Mouse (Mus musculus): ENCODE results near the gene Ctnnd1. TPM values are rescaled to one million over a fixed set of nuclear protein-coding genes. Genes with fewer than 3 reads are reported as not detected.
"Not testable (repeated sequence)": the region's sequence is repeated elsewhere in the genome, so short reads cannot be mapped to it uniquely, and the experiment has no call there.

The Ctnnd1 gene
- polyA plus RNA-seq, 1 experiment from 2014 or later = 39.3 TPM

GRCm38 (mm10) chr2:84677270-84677967, 26.9 kb upstream of the Ctnnd1 start:
- Histone ChIP-seq H3K36me3 (replicated peaks; ENCODE audit: control insufficient read depth, insufficient read depth, low read depth, low read length) (peaks cover 2% of the 10 kb centered on the region; the same call in 1 of the 2 replicates), H3K27me3 (ENCODE audit: control insufficient read depth, insufficient read depth, low read length) (no peaks in the 10 kb centered on the region), H3K4me3 (ENCODE audit: low read depth, low read length) (peak overlapping the region; percentile 58), H3K4me2 (ENCODE audit: low read depth, low read length) (peak overlapping the region; percentile 68), H3K27ac (replicated peaks; ENCODE audit: low read depth, low read length) (no peak overlapping the region), H3K9me3 (replicated peaks; ENCODE audit: control insufficient read depth, low read length) (no peaks in the 10 kb centered on the region), H3K9ac (replicated peaks; ENCODE audit: low read length) (peak overlapping the region; percentile 52), H3K4me1 (ENCODE audit: control insufficient read depth, insufficient read depth, low read length) (no peaks in the 10 kb centered on the region)
- DNase-seq (ENCODE audit: low spot score) (peak; percentile 55), ATAC-seq (replicated peaks; ENCODE audit: insufficient number of reproducible peaks, low FRiP score, low TSS enrichment, low read depth) (peak; percentile 30)
- WGBS = 11% methylated on average over 22 of the region's 22 CpGs

- H3K4me2 ChIP-seq (ENCODE audit: low read depth, low read length); H3K27me3 ChIP-seq (ENCODE audit: control insufficient read depth, insufficient read depth, low read length); H3K4me1 ChIP-seq (ENCODE audit: control insufficient read depth, insufficient read depth, low read length); H3K36me3 ChIP-seq (replicated peaks; ENCODE audit: control insufficient read depth, insufficient read depth, low read depth, low read length); H3K9ac ChIP-seq (replicated peaks; ENCODE audit: low read length); DNase-seq (ENCODE audit: low spot score); H3K4me3 ChIP-seq (ENCODE audit: low read depth, low read length); H3K27ac ChIP-seq (replicated peaks; ENCODE audit: low read depth, low read length); ATAC-seq (replicated peaks; ENCODE audit: insufficient number of reproducible peaks, low FRiP score, low TSS enrichment, low read depth); H3K9me3 ChIP-seq (replicated peaks; ENCODE audit: control insufficient read depth, low read length): not testable (repeated sequence)
- 74% methylated on average over 4 of the region's 5 CpGs for WGBS
Measured at GRCm38 (mm10) chr2:84671535-84671934, 21.0 kb upstream of the Ctnnd1 start.

GRCm38 (mm10) chr2:84670569-84670933, 20.0 kb upstream of the Ctnnd1 start, which contains the start of gene Selenoh:
Gene Selenoh (minus strand): TSS chr2:84670770.
- DNase-seq (ENCODE audit: low spot score) (peak; percentile 98), ATAC-seq (replicated peaks; ENCODE audit: insufficient number of reproducible peaks, low FRiP score, low TSS enrichment, low read depth) (peak; percentile 95)
- Histone ChIP-seq H3K27me3 (ENCODE audit: control insufficient read depth, insufficient read depth, low read length) (no peaks in the 10 kb centered on the region), H3K4me2 (ENCODE audit: low read depth, low read length) (peak within 1 kb of the TSS; percentile 63), H3K9ac (replicated peaks; ENCODE audit: low read length) (peak within 1 kb of the TSS; percentile 96), H3K9me3 (replicated peaks; ENCODE audit: control insufficient read depth, low read length) (no peaks in the 10 kb centered on the region), H3K36me3 (replicated peaks; ENCODE audit: control insufficient read depth, insufficient read depth, low read depth, low read length) (0 out of 2 replicates have a peak, but pooled peaks cover 2% of the 10 kb centered on the region), H3K27ac (replicated peaks; ENCODE audit: low read depth, low read length) (peak within 1 kb of the TSS; percentile 90), H3K4me1 (ENCODE audit: control insufficient read depth, insufficient read depth, low read length) (no peaks in the 10 kb centered on the region), H3K4me3 (ENCODE audit: low read depth, low read length) (peak within 1 kb of the TSS; percentile 93)
- WGBS = 2% methylated on average over 20 of the region's 20 CpGs

GRCm38 (mm10) chr2:84669828-84670568, 19.4 kb upstream of the Ctnnd1 start:
- WGBS = 3% methylated on average over 39 of the region's 39 CpGs
- H3K27me3 ChIP-seq (ENCODE audit: control insufficient read depth, insufficient read depth, low read length) = no peaks in the 10 kb centered on the region
- H3K9me3 ChIP-seq (replicated peaks; ENCODE audit: control insufficient read depth, low read length) = no peaks in the 10 kb centered on the region
- H3K4me3 ChIP-seq (ENCODE audit: low read depth, low read length) = peak overlapping the region; percentile 93
- no peaks in the 10 kb centered on the region for H3K4me1 ChIP-seq (ENCODE audit: control insufficient read depth, insufficient read depth, low read length)
- ATAC-seq (replicated peaks; ENCODE audit: insufficient number of reproducible peaks, low FRiP score, low TSS enrichment, low read depth) (peak; percentile 87), DNase-seq (ENCODE audit: low spot score) (no peak)
- H3K36me3 ChIP-seq (replicated peaks; ENCODE audit: control insufficient read depth, insufficient read depth, low read depth, low read length) = 0 out of 2 replicates have a peak, but pooled peaks cover 2% of the 10 kb centered on the region
- H3K27ac ChIP-seq (replicated peaks; ENCODE audit: low read depth, low read length) = peak overlapping the region; percentile 90
- peak overlapping the region; percentile 96 for H3K9ac ChIP-seq (replicated peaks; ENCODE audit: low read length)
- peak overlapping the region; percentile 63 for H3K4me2 ChIP-seq (ENCODE audit: low read depth, low read length)

GRCm38 (mm10) chr2:84666081-84666480, 15.5 kb upstream of the Ctnnd1 start:
- Histone ChIP-seq H3K9me3 (replicated peaks; ENCODE audit: control insufficient read depth, low read length) (no peaks in the 10 kb centered on the region), H3K4me1 (ENCODE audit: control insufficient read depth, insufficient read depth, low read length) (no peaks in the 10 kb centered on the region), H3K4me2 (ENCODE audit: low read depth, low read length) (no peak overlapping the region), H3K4me3 (ENCODE audit: low read depth, low read length) (no peak overlapping the region), H3K27me3 (ENCODE audit: control insufficient read depth, insufficient read depth, low read length) (no peaks in the 10 kb centered on the region), H3K9ac (replicated peaks; ENCODE audit: low read length) (no peak overlapping the region), H3K27ac (replicated peaks; ENCODE audit: low read depth, low read length) (no peak overlapping the region), H3K36me3 (replicated peaks; ENCODE audit: control insufficient read depth, insufficient read depth, low read depth, low read length) (no peaks in the 10 kb centered on the region)
- ATAC-seq (replicated peaks; ENCODE audit: insufficient number of reproducible peaks, low FRiP score, low TSS enrichment, low read depth) (no peak), DNase-seq (ENCODE audit: low spot score) (no peak)
- 62% methylated on average over 12 of the region's 12 CpGs for WGBS

GRCm38 (mm10) chr2:84662866-84663265, 12.3 kb upstream of the Ctnnd1 start:
- Histone ChIP-seq H3K27ac (replicated peaks; ENCODE audit: low read depth, low read length) (no peak overlapping the region), H3K36me3 (replicated peaks; ENCODE audit: control insufficient read depth, insufficient read depth, low read depth, low read length) (no peaks in the 10 kb centered on the region), H3K4me1 (ENCODE audit: control insufficient read depth, insufficient read depth, low read length) (no peaks in the 10 kb centered on the region), H3K4me3 (ENCODE audit: low read depth, low read length) (no peak overlapping the region), H3K4me2 (ENCODE audit: low read depth, low read length) (no peak overlapping the region), H3K9me3 (replicated peaks; ENCODE audit: control insufficient read depth, low read length) (no peaks in the 10 kb centered on the region), H3K27me3 (ENCODE audit: control insufficient read depth, insufficient read depth, low read length) (no peaks in the 10 kb centered on the region), H3K9ac (replicated peaks; ENCODE audit: low read length) (no peak overlapping the region)
- DNase-seq (ENCODE audit: low spot score) = peak; percentile 66
- WGBS = 24% methylated on average over 2 of the region's 2 CpGs
- ATAC-seq (replicated peaks; ENCODE audit: insufficient number of reproducible peaks, low FRiP score, low TSS enrichment, low read depth) = no peak

GRCm38 (mm10) chr2:84660253-84660652, 9.7 kb upstream of the Ctnnd1 start:
- ATAC-seq (replicated peaks; ENCODE audit: insufficient number of reproducible peaks, low FRiP score, low TSS enrichment, low read depth) = no peak
- Histone ChIP-seq H3K27me3 (ENCODE audit: control insufficient read depth, insufficient read depth, low read length) (no peaks in the 10 kb centered on the region), H3K36me3 (replicated peaks; ENCODE audit: control insufficient read depth, insufficient read depth, low read depth, low read length) (no peaks in the 10 kb centered on the region), H3K9me3 (replicated peaks; ENCODE audit: control insufficient read depth, low read length) (no peaks in the 10 kb centered on the region), H3K4me3 (ENCODE audit: low read depth, low read length) (no peak overlapping the region), H3K4me2 (ENCODE audit: low read depth, low read length) (no peak overlapping the region), H3K9ac (replicated peaks; ENCODE audit: low read length) (no peak overlapping the region), H3K4me1 (ENCODE audit: control insufficient read depth, insufficient read depth, low read length) (no peaks in the 10 kb centered on the region), H3K27ac (replicated peaks; ENCODE audit: low read depth, low read length) (no peak overlapping the region)
- 60% methylated on average over 3 of the region's 3 CpGs for WGBS
- DNase-seq (ENCODE audit: low spot score) = peak; percentile 41

GRCm38 (mm10) chr2:84658806-84659205, 8.2 kb upstream of the Ctnnd1 start, which contains the start of gene Btbd18:
Gene Btbd18 (plus strand): TSS chr2:84659079.
- H3K27ac ChIP-seq (replicated peaks; ENCODE audit: low read depth, low read length) = no peak within 1 kb of the TSS

More at GRCm38 (mm10) chr2:84658806-84659205, 8.2 kb upstream of the Ctnnd1 start, which contains the start of gene Btbd18:
- H3K4me1 ChIP-seq (ENCODE audit: control insufficient read depth, insufficient read depth, low read length) = no peaks in the 10 kb centered on the region
- no peak within 1 kb of the TSS for H3K9ac ChIP-seq (replicated peaks; ENCODE audit: low read length)
- no peaks in the 10 kb centered on the region for H3K36me3 ChIP-seq (replicated peaks; ENCODE audit: control insufficient read depth, insufficient read depth, low read depth, low read length)
- 92% methylated on average over 32 of the region's 32 CpGs for WGBS
- H3K4me3 ChIP-seq (ENCODE audit: low read depth, low read length) = no peak within 1 kb of the TSS
- no peaks in the 10 kb centered on the region for H3K9me3 ChIP-seq (replicated peaks; ENCODE audit: control insufficient read depth, low read length)
- no peak for ATAC-seq (replicated peaks; ENCODE audit: insufficient number of reproducible peaks, low FRiP score, low TSS enrichment, low read depth)
- no peak for DNase-seq (ENCODE audit: low spot score)
- H3K27me3 ChIP-seq (ENCODE audit: control insufficient read depth, insufficient read depth, low read length) = no peaks in the 10 kb centered on the region
- H3K4me2 ChIP-seq (ENCODE audit: low read depth, low read length) = no peak within 1 kb of the TSS

All from embryonic facial prominence, embryonic 11.5 days (tissue).